Mouse (Mus musculus) bone marrow macrophage, adult 2 months (primary cell): ENCODE measurements around the gene 0610012G03Rik.

Experiments
- CTCF ChIP-seq: IDR thresholded peaks from 2 replicates; pipeline ENCODE4 v1.5.1; 2012; ENCODE audit warnings: low read depth, mild to moderate bottlenecking, low read length, moderate library complexity
- POLR2A ChIP-seq: IDR thresholded peaks from 2 replicates; pipeline ENCODE4 v1.6.1; 2012; ENCODE audit warnings: mild to moderate bottlenecking, low read depth, low read length, borderline replicate concordance

GRCm38 (mm10) chr16:31975258-31975657 is 27.0 kb upstream of the 0610012G03Rik start:
- no peak for TF ChIP-seq POLR2A
- TF ChIP-seq CTCF, result no peak
